ENCODE assay signal across 29 mouse cellular contexts in genomic region chr1:155499735-155500134, GRCm38 (mm10). TPM values are rescaled to one million over a fixed set of nuclear protein-coding genes. Genes with fewer than 3 reads are reported as not detected.
DNase-seq lines count a peak whose midpoint lies in the region; ATAC-seq and TF ChIP-seq lines count a peak whose summit lies in the region.
"Had no signal": no experiment of that assay in that cellular context is flagged by ENCODE, and none has a peak within 500 bp of the region (broad histone marks: within the 10 kb centered on the region; RNA-seq: fewer than 3 reads in every experiment).

No protein-coding gene starts in this region.

- H3K4me1 ChIP-seq in embryonic facial prominence, embryonic 11.5 days (ENCODE audit: control insufficient read depth, insufficient read depth, low read length): no peaks in the 10 kb centered on the region
- H3K4me1 ChIP-seq in embryonic facial prominence, embryonic 10.5 days: 0 out of 2 replicates have a peak, but pooled peaks cover 2% of the 10 kb centered on the region
- H3K4me1 ChIP-seq in liver, adult 2 months (ENCODE audit: control insufficient read depth, insufficient read depth, low read length): no peaks in the 10 kb centered on the region
- H3K4me1 ChIP-seq in liver, postnatal 0 days (ENCODE audit: insufficient read depth): no peaks in the 10 kb centered on the region
- H3K4me1 ChIP-seq in stomach, embryonic 15.5 days: no peaks in the 10 kb centered on the region
- peaks cover 6% of the 10 kb centered on the region for H3K4me1 ChIP-seq in forebrain, embryonic 12.5 days
- H3K4me1 ChIP-seq: embryonic facial prominence, embryonic 15.5 days had no signal

- DNase-seq in embryonic facial prominence, embryonic 11.5 days (ENCODE audit: low spot score): peak; percentile 26
- no peak for DNase-seq in embryonic facial prominence, embryonic 10.5 days (ENCODE audit: low spot score)
- DNase-seq in liver, adult 2 months (ENCODE audit: extremely low read depth, low read depth, low spot score): peak; percentile 31
- DNase-seq in liver, postnatal 0 days: no peak
- no peak for DNase-seq in adrenal gland, adult 8-10 months
- DNase-seq: adrenal gland, postnatal 10 days; adrenal gland, postnatal 25 days; B cell, adult 2 months; cerebellum, adult 11 months; cerebellum, adult 18-20 months; cerebellum, adult 8-10 months; cerebellum, adult 9-11 months; cerebellum, postnatal 14 days; cerebellum, postnatal 36 days; embryo, embryonic 11 days; forebrain, postnatal 0 days had no signal

- no peak for TF ChIP-seq POLR2A in liver, adult 2 months (IDR thresholded peaks at IDR 0.05; ENCODE audit: extremely low read depth, insufficient read depth, low read length)

- no peak overlapping the region for H3K27ac ChIP-seq in embryonic facial prominence, embryonic 11.5 days (replicated peaks; ENCODE audit: low read depth, low read length)
- no peak overlapping the region for H3K27ac ChIP-seq in embryonic facial prominence, embryonic 10.5 days (replicated peaks)
- no peak overlapping the region for H3K27ac ChIP-seq in liver, adult 2 months (replicated peaks; ENCODE audit: insufficient read depth, low read depth, low read length)
- H3K27ac ChIP-seq in liver, postnatal 0 days (ENCODE audit: low read depth): no peak overlapping the region
- H3K27ac ChIP-seq in stomach, embryonic 15.5 days: no peak overlapping the region
- H3K27ac ChIP-seq in forebrain, embryonic 12.5 days: no peak overlapping the region
- H3K27ac ChIP-seq: embryonic facial prominence, embryonic 13.5 days; embryonic facial prominence, embryonic 15.5 days; forebrain, embryonic 10.5 days; forebrain, embryonic 13.5 days; forebrain, embryonic 15.5 days had no signal

- no peaks in the 10 kb centered on the region for H3K9me3 ChIP-seq in embryonic facial prominence, embryonic 11.5 days (replicated peaks; ENCODE audit: control insufficient read depth, low read length)
- H3K9me3 ChIP-seq in embryonic facial prominence, embryonic 10.5 days: no peaks in the 10 kb centered on the region
- H3K9me3 ChIP-seq in liver, postnatal 0 days (ENCODE audit: low read length): no peaks in the 10 kb centered on the region
- no peaks in the 10 kb centered on the region for H3K9me3 ChIP-seq in stomach, embryonic 15.5 days
- H3K9me3 ChIP-seq in forebrain, embryonic 12.5 days: no peaks in the 10 kb centered on the region
- H3K9me3 ChIP-seq: embryonic facial prominence, embryonic 13.5 days; embryonic facial prominence, embryonic 15.5 days; forebrain, embryonic 10.5 days; forebrain, embryonic 13.5 days; forebrain, embryonic 15.5 days; G1E had no signal

- ATAC-seq in embryonic facial prominence, embryonic 11.5 days (replicated peaks; ENCODE audit: insufficient number of reproducible peaks, low FRiP score, low TSS enrichment, low read depth): no peak
- ATAC-seq in liver, postnatal 0 days: no peak
- peak; percentile 60 for ATAC-seq in stomach, embryonic 15.5 days (ENCODE audit: insufficient read depth, low FRiP score, low read depth)
- ATAC-seq in forebrain, embryonic 12.5 days (ENCODE audit: low FRiP score): no peak
- ATAC-seq: activated CD4-positive, CD25-positive, alpha-beta regulatory T cell, adult 4 months; CD4-positive, CD25-positive, alpha-beta regulatory T cell, adult 4 months; forebrain, embryonic 13.5 days; forebrain, embryonic 15.5 days; forebrain, postnatal 0 days; Patski had no signal

- no peak for TF ChIP-seq EP300 in liver, postnatal 0 days (IDR thresholded peaks at IDR 0.05; ENCODE audit: low read depth)

- TF ChIP-seq CTCF in liver, adult 2 months (IDR thresholded peaks at IDR 0.05; ENCODE audit: low read depth, low read length): no peak
- no peak for TF ChIP-seq CTCF in liver, postnatal 0 days (IDR thresholded peaks at IDR 0.05; ENCODE audit: low read depth)

- 100% methylated on average over 1 of the region's 1 CpGs for WGBS in embryonic facial prominence, embryonic 11.5 days
- 93% methylated on average over 1 of the region's 1 CpGs for WGBS in embryonic facial prominence, embryonic 10.5 days
- 29% methylated on average over 1 of the region's 1 CpGs for WGBS in liver, adult 2 months
- WGBS in liver, postnatal 0 days (ENCODE audit: insufficient replicate concordance): 76% methylated on average over 1 of the region's 1 CpGs
- WGBS in stomach, embryonic 15.5 days: 53% methylated on average over 1 of the region's 1 CpGs
- WGBS in forebrain, embryonic 12.5 days: 89% methylated on average over 1 of the region's 1 CpGs

- H3K36me3 ChIP-seq in embryonic facial prominence, embryonic 11.5 days (replicated peaks; ENCODE audit: control insufficient read depth, insufficient read depth, low read depth, low read length): no peaks in the 10 kb centered on the region
- H3K36me3 ChIP-seq in embryonic facial prominence, embryonic 10.5 days (replicated peaks): no peaks in the 10 kb centered on the region
- no peaks in the 10 kb centered on the region for H3K36me3 ChIP-seq in liver, adult 2 months (ENCODE audit: control insufficient read depth, insufficient read depth, low read length)
- H3K36me3 ChIP-seq in liver, postnatal 0 days (replicated peaks; ENCODE audit: insufficient read depth, low read length): no peaks in the 10 kb centered on the region
- no peaks in the 10 kb centered on the region for H3K36me3 ChIP-seq in stomach, embryonic 15.5 days
- no peaks in the 10 kb centered on the region for H3K36me3 ChIP-seq in forebrain, embryonic 12.5 days (replicated peaks)
- H3K36me3 ChIP-seq: embryonic facial prominence, embryonic 13.5 days; embryonic facial prominence, embryonic 15.5 days; forebrain, embryonic 10.5 days; forebrain, embryonic 15.5 days; G1E had no signal

- no peak overlapping the region for H3K4me2 ChIP-seq in embryonic facial prominence, embryonic 11.5 days (ENCODE audit: low read depth, low read length)
- no peak overlapping the region for H3K4me2 ChIP-seq in liver, postnatal 0 days (ENCODE audit: low read depth, low read length)
- H3K4me2 ChIP-seq in stomach, embryonic 15.5 days: no peak overlapping the region
- H3K4me2 ChIP-seq in forebrain, embryonic 12.5 days: no peak overlapping the region
- H3K4me2 ChIP-seq: embryonic facial prominence, embryonic 13.5 days; embryonic facial prominence, embryonic 15.5 days; forebrain, embryonic 13.5 days; forebrain, embryonic 15.5 days had no signal

- H3K9ac ChIP-seq in embryonic facial prominence, embryonic 11.5 days (replicated peaks; ENCODE audit: low read length): no peak overlapping the region
- no peak overlapping the region for H3K9ac ChIP-seq in liver, adult 2 months (ENCODE audit: low read depth, low read length)
- H3K9ac ChIP-seq in liver, postnatal 0 days (replicated peaks): no peak overlapping the region
- H3K9ac ChIP-seq in stomach, embryonic 15.5 days: no peak overlapping the region
- no peak overlapping the region for H3K9ac ChIP-seq in forebrain, embryonic 12.5 days
- H3K9ac ChIP-seq: embryonic facial prominence, embryonic 13.5 days; embryonic facial prominence, embryonic 15.5 days; forebrain, embryonic 13.5 days; forebrain, embryonic 15.5 days; forebrain, postnatal 0 days had no signal

- no peak overlapping the region for H3K4me3 ChIP-seq in embryonic facial prominence, embryonic 11.5 days (ENCODE audit: low read depth, low read length)
- no peak overlapping the region for H3K4me3 ChIP-seq in embryonic facial prominence, embryonic 10.5 days
- H3K4me3 ChIP-seq in liver, adult 2 months (ENCODE audit: insufficient read depth, low read depth, low read length): no peak overlapping the region
- H3K4me3 ChIP-seq in liver, postnatal 0 days (ENCODE audit: low read depth, low read length): no peak overlapping the region
- no peak overlapping the region for H3K4me3 ChIP-seq in stomach, embryonic 15.5 days (replicated peaks)
- no peak overlapping the region for H3K4me3 ChIP-seq in forebrain, embryonic 12.5 days (replicated peaks)
- H3K4me3 ChIP-seq: embryonic facial prominence, embryonic 13.5 days; embryonic facial prominence, embryonic 15.5 days; erythroblast, embryonic 14.5 days; forebrain, embryonic 10.5 days; forebrain, embryonic 13.5 days; forebrain, embryonic 15.5 days had no signal

- H3K79me2 ChIP-seq in liver, adult 2 months (ENCODE audit: control insufficient read depth, insufficient read depth, low read length): no peaks in the 10 kb centered on the region

- no peaks in the 10 kb centered on the region for H3K27me3 ChIP-seq in embryonic facial prominence, embryonic 11.5 days (ENCODE audit: control insufficient read depth, insufficient read depth, low read length)
- no peaks in the 10 kb centered on the region for H3K27me3 ChIP-seq in embryonic facial prominence, embryonic 10.5 days (replicated peaks; ENCODE audit: low read depth, poor library complexity, severe bottlenecking)
- no peaks in the 10 kb centered on the region for H3K27me3 ChIP-seq in liver, adult 2 months (ENCODE audit: control insufficient read depth, insufficient read depth, low read length)
- H3K27me3 ChIP-seq in liver, postnatal 0 days (ENCODE audit: insufficient read depth, low read length): no peaks in the 10 kb centered on the region
- no peaks in the 10 kb centered on the region for H3K27me3 ChIP-seq in stomach, embryonic 15.5 days (replicated peaks)
- no peaks in the 10 kb centered on the region for H3K27me3 ChIP-seq in forebrain, embryonic 12.5 days
- H3K27me3 ChIP-seq: CH12.LX; embryonic facial prominence, embryonic 13.5 days; embryonic facial prominence, embryonic 15.5 days; forebrain, embryonic 13.5 days; forebrain, embryonic 15.5 days had no signal

RNA-seq across cellular contexts. Expression of gene Acbd6, which starts 58.2 kb away (rescaled TPM):
- 83.2 and 85.2 TPM in 2 replicates for polyA plus RNA-seq in embryonic facial prominence, embryonic 11.5 days (2014; fragmentation: Nextera tagmentation; extraction: Ambion mirVana)
- 77.6 and 79.5 TPM in 2 replicates for polyA plus RNA-seq in embryonic facial prominence, embryonic 10.5 days (2016; fragmentation: Nextera tagmentation; extraction: Ambion mirVana)
- 14.8 and 19.9 TPM in 2 replicates for total RNA-seq in liver, adult 2 months (2014; rRNA removed)
- polyA plus RNA-seq in liver, adult 2 months (2012; rRNA removed): 71.5 and 79.6 TPM in 2 replicates
- polyA plus RNA-seq in liver, postnatal 0 days (2015; fragmentation: Nextera tagmentation; extraction: Ambion mirVana): 34.3 and 38.3 TPM in 2 replicates
- polyA plus RNA-seq in stomach, embryonic 15.5 days (2015; fragmentation: Nextera tagmentation; extraction: Ambion mirVana): 66.9 and 71.5 TPM in 2 replicates
- polyA plus RNA-seq in forebrain, embryonic 12.5 days (2016; fragmentation: Nextera tagmentation; extraction: Ambion mirVana): 86.8 and 92.2 TPM in 2 replicates
- 10 to 100 TPM; 63.0 to 79.8 (median 64.5) TPM for total RNA-seq in adrenal gland, adult 8-10 months (2022)

Comparison
In these comparisons a context has a peak if more than half of its experiments do, and no peak if none do; other contexts are left out.
1. DNase-seq: peak in embryonic facial prominence, embryonic 11.5 days (single experiment) and liver, adult 2 months (single experiment); none in embryonic facial prominence, embryonic 10.5 days (single experiment), liver, postnatal 0 days (single experiment) and adrenal gland, adult 8-10 months (single experiment).